Mouse (Mus musculus): ENCODE results near the gene Ssr2. TPM values are rescaled to one million over a fixed set of nuclear protein-coding genes. Genes with fewer than 3 reads are reported as not detected.
A peak's percentile ranks its signal among the peaks of the same experiment; 100 is the strongest.

The Ssr2 gene
- polyA plus RNA-seq, 1 experiment from 2014 or later: 269 TPM

- ATAC-seq (ENCODE audit: low FRiP score, low TSS enrichment): no peak
- peaks cover 23% of the 10 kb centered on the region for H3K4me1 ChIP-seq (ENCODE audit: insufficient read depth, low read length)
- H3K27me3 ChIP-seq (ENCODE audit: insufficient read depth, low read length): no peaks in the 10 kb centered on the region
- H3K9me3 ChIP-seq (ENCODE audit: low read length): no peaks in the 10 kb centered on the region
- H3K36me3 ChIP-seq (ENCODE audit: insufficient read depth, low read length): peaks cover 13% of the 10 kb centered on the region
- WGBS: 83% methylated on average over 4 of the region's 4 CpGs
- H3K9ac ChIP-seq (replicated peaks; ENCODE audit: low read length): 0 out of 2 replicates have a peak overlapping the region, but pooled peaks have one; percentile 10
- no peak overlapping the region for H3K27ac ChIP-seq (ENCODE audit: low read length)
- peak overlapping the region; percentile 95 for H3K4me3 ChIP-seq (ENCODE audit: low read length)
- H3K4me2 ChIP-seq (replicated peaks; ENCODE audit: low read depth, low read length): peak overlapping the region; percentile 91
Measured at GRCm38 (mm10) chr3:88551586-88551985, 24.1 kb upstream of the Ssr2 start.

- peak overlapping the region; percentile 91 for H3K4me2 ChIP-seq (replicated peaks; ENCODE audit: low read depth, low read length)
- peaks cover 23% of the 10 kb centered on the region for H3K4me1 ChIP-seq (ENCODE audit: insufficient read depth, low read length)
- H3K27me3 ChIP-seq (ENCODE audit: insufficient read depth, low read length): no peaks in the 10 kb centered on the region
- no peaks in the 10 kb centered on the region for H3K9me3 ChIP-seq (ENCODE audit: low read length)
- H3K9ac ChIP-seq (replicated peaks; ENCODE audit: low read length): peak overlapping the region; percentile 84
- H3K27ac ChIP-seq (ENCODE audit: low read length): peak overlapping the region; percentile 99
- peaks cover 19% of the 10 kb centered on the region for H3K36me3 ChIP-seq (ENCODE audit: insufficient read depth, low read length)
- no peak for ATAC-seq (ENCODE audit: low FRiP score, low TSS enrichment)
- H3K4me3 ChIP-seq (ENCODE audit: low read length): peak overlapping the region; percentile 95
- 17% methylated on average over 16 of the region's 16 CpGs for WGBS
Measured at GRCm38 (mm10) chr3:88552082-88552645, 23.5 kb upstream of the Ssr2 start.

- H3K27me3 ChIP-seq (ENCODE audit: insufficient read depth, low read length): no peaks in the 10 kb centered on the region
- no peaks in the 10 kb centered on the region for H3K9me3 ChIP-seq (ENCODE audit: low read length)
- peak; percentile 93 for ATAC-seq (ENCODE audit: low FRiP score, low TSS enrichment)
- WGBS: under 1% methylated on average over 48 of the region's 48 CpGs
- peak within 1 kb of the TSS; percentile 91 for H3K4me2 ChIP-seq (replicated peaks; ENCODE audit: low read depth, low read length)
- peak within 1 kb of the TSS; percentile 95 for H3K9ac ChIP-seq (replicated peaks; ENCODE audit: low read length)
- peaks cover 22% of the 10 kb centered on the region for H3K36me3 ChIP-seq (ENCODE audit: insufficient read depth, low read length)
- H3K27ac ChIP-seq (ENCODE audit: low read length): peak within 1 kb of the TSS; percentile 99
- H3K4me3 ChIP-seq (ENCODE audit: low read length): peak within 1 kb of the TSS; percentile 95
- H3K4me1 ChIP-seq (ENCODE audit: insufficient read depth, low read length): peaks cover 23% of the 10 kb centered on the region
Measured at GRCm38 (mm10) chr3:88552676-88553524, 22.8 kb upstream of the Ssr2 start, which contains the start of gene Lamtor2. Gene Lamtor2 (minus strand): TSS chr3:88553074.

- Histone ChIP-seq H3K4me3 (ENCODE audit: low read length) (peak within 1 kb of the TSS; percentile 95), H3K27ac (ENCODE audit: low read length) (peak within 1 kb of the TSS; percentile 99), H3K9ac (replicated peaks; ENCODE audit: low read length) (peak within 1 kb of the TSS; percentile 95), H3K4me2 (replicated peaks; ENCODE audit: low read depth, low read length) (peak within 1 kb of the TSS; percentile 91), H3K36me3 (ENCODE audit: insufficient read depth, low read length) (peaks cover 28% of the 10 kb centered on the region), H3K4me1 (ENCODE audit: insufficient read depth, low read length) (peaks cover 23% of the 10 kb centered on the region), H3K27me3 (ENCODE audit: insufficient read depth, low read length) (no peaks in the 10 kb centered on the region), H3K9me3 (ENCODE audit: low read length) (no peaks in the 10 kb centered on the region)
- peak; percentile 92 for ATAC-seq (ENCODE audit: low FRiP score, low TSS enrichment)
- 0% methylated on average over 18 of the region's 37 CpGs for WGBS
Measured at GRCm38 (mm10) chr3:88553525-88553879, 22.2 kb upstream of the Ssr2 start, which contains the start of gene Ubqln4. Gene Ubqln4 (plus strand): TSS chr3:88553758.

- peaks cover 32% of the 10 kb centered on the region for H3K36me3 ChIP-seq (ENCODE audit: insufficient read depth, low read length)
- WGBS: under 1% methylated on average over 39 of the region's 41 CpGs
- ATAC-seq (ENCODE audit: low FRiP score, low TSS enrichment): no peak; the same call in 1 of the 2 replicates
Measured at GRCm38 (mm10) chr3:88553880-88554586, 21.6 kb upstream of the Ssr2 start.

GRCm38 (mm10) chr3:88555069-88555605, 20.5 kb upstream of the Ssr2 start:
- no peak for ATAC-seq (ENCODE audit: low FRiP score, low TSS enrichment)
- Histone ChIP-seq H3K4me1 (ENCODE audit: insufficient read depth, low read length) (peaks cover 23% of the 10 kb centered on the region), H3K4me3 (ENCODE audit: low read length) (peak overlapping the region; percentile 95; the same call in 1 of the 2 replicates), H3K36me3 (ENCODE audit: insufficient read depth, low read length) (peaks cover 43% of the 10 kb centered on the region), H3K9me3 (ENCODE audit: low read length) (no peaks in the 10 kb centered on the region), H3K9ac (replicated peaks; ENCODE audit: low read length) (no peak overlapping the region; the same call in 1 of the 2 replicates), H3K27ac (ENCODE audit: low read length) (no peak overlapping the region), H3K4me2 (replicated peaks; ENCODE audit: low read depth, low read length) (peak overlapping the region; percentile 91), H3K27me3 (ENCODE audit: insufficient read depth, low read length) (no peaks in the 10 kb centered on the region)
- WGBS: 60% methylated on average over 5 of the region's 5 CpGs

More at GRCm38 (mm10) chr3:88553880-88554586, 21.6 kb upstream of the Ssr2 start:
- H3K27me3 ChIP-seq (ENCODE audit: insufficient read depth, low read length): no peaks in the 10 kb centered on the region
- H3K4me2 ChIP-seq (replicated peaks; ENCODE audit: low read depth, low read length): peak overlapping the region; percentile 91
- H3K9ac ChIP-seq (replicated peaks; ENCODE audit: low read length): peak overlapping the region; percentile 95
- peak overlapping the region; percentile 99 for H3K27ac ChIP-seq (ENCODE audit: low read length)
- peak overlapping the region; percentile 95 for H3K4me3 ChIP-seq (ENCODE audit: low read length)
- H3K4me1 ChIP-seq (ENCODE audit: insufficient read depth, low read length): peaks cover 23% of the 10 kb centered on the region
- H3K9me3 ChIP-seq (ENCODE audit: low read length): no peaks in the 10 kb centered on the region

- Histone ChIP-seq H3K27ac (ENCODE audit: low read length) (no peak overlapping the region), H3K4me1 (ENCODE audit: insufficient read depth, low read length) (peaks cover 23% of the 10 kb centered on the region), H3K4me3 (ENCODE audit: low read length) (no peak overlapping the region), H3K27me3 (ENCODE audit: insufficient read depth, low read length) (no peaks in the 10 kb centered on the region), H3K9me3 (ENCODE audit: low read length) (no peaks in the 10 kb centered on the region), H3K4me2 (replicated peaks; ENCODE audit: low read depth, low read length) (no peak overlapping the region), H3K9ac (replicated peaks; ENCODE audit: low read length) (no peak overlapping the region), H3K36me3 (ENCODE audit: insufficient read depth, low read length) (peaks cover 49% of the 10 kb centered on the region)
- WGBS: 95% methylated on average over 6 of the region's 6 CpGs
- no peak for ATAC-seq (ENCODE audit: low FRiP score, low TSS enrichment)
Measured at GRCm38 (mm10) chr3:88555731-88556130, 19.9 kb upstream of the Ssr2 start.

- 87% methylated on average over 8 of the region's 8 CpGs for WGBS
- H3K9ac ChIP-seq (replicated peaks; ENCODE audit: low read length): no peak overlapping the region
- no peak for ATAC-seq (ENCODE audit: low FRiP score, low TSS enrichment)
- no peaks in the 10 kb centered on the region for H3K9me3 ChIP-seq (ENCODE audit: low read length)
- H3K27me3 ChIP-seq (ENCODE audit: insufficient read depth, low read length): no peaks in the 10 kb centered on the region
- no peak overlapping the region for H3K4me2 ChIP-seq (replicated peaks; ENCODE audit: low read depth, low read length)
- H3K36me3 ChIP-seq (ENCODE audit: insufficient read depth, low read length): peaks cover 56% of the 10 kb centered on the region
- H3K27ac ChIP-seq (ENCODE audit: low read length): no peak overlapping the region
- H3K4me1 ChIP-seq (ENCODE audit: insufficient read depth, low read length): peaks cover 21% of the 10 kb centered on the region
- H3K4me3 ChIP-seq (ENCODE audit: low read length): no peak overlapping the region
Measured at GRCm38 (mm10) chr3:88556616-88557015, 19.1 kb upstream of the Ssr2 start.

- Histone ChIP-seq H3K4me3 (ENCODE audit: low read length) (no peak overlapping the region), H3K36me3 (ENCODE audit: insufficient read depth, low read length) (peaks cover 71% of the 10 kb centered on the region), H3K27ac (ENCODE audit: low read length) (no peak overlapping the region), H3K4me1 (ENCODE audit: insufficient read depth, low read length) (peaks cover 35% of the 10 kb centered on the region), H3K9ac (replicated peaks; ENCODE audit: low read length) (no peak overlapping the region), H3K9me3 (ENCODE audit: low read length) (no peaks in the 10 kb centered on the region), H3K27me3 (ENCODE audit: insufficient read depth, low read length) (no peaks in the 10 kb centered on the region), H3K4me2 (replicated peaks; ENCODE audit: low read depth, low read length) (no peak overlapping the region)
- ATAC-seq (ENCODE audit: low FRiP score, low TSS enrichment): no peak
- WGBS: 83% methylated on average over 9 of the region's 9 CpGs
Measured at GRCm38 (mm10) chr3:88559596-88559995, 16.1 kb upstream of the Ssr2 start.
